Mouse (Mus musculus) bone marrow, adult 2 months (tissue): Measurements from ENCODE around the gene Vars.
"Not testable (repeated sequence)": the region's sequence is repeated elsewhere in the genome, so short reads cannot be mapped to it uniquely, and the experiment has no call there.

Experiments
- CTCF ChIP-seq: fragments of 200-500 bp; IDR thresholded peaks from 2 replicates; pipeline ENCODE4 v1.5.1; 2011; ENCODE audit warnings: low read length, control low read depth; ENCODE audit not compliant: control insufficient read depth, insufficient read depth
- POLR2A ChIP-seq: fragments of 200-500 bp; IDR thresholded peaks from 2 replicates; pipeline ENCODE4 v1.6.1; 2011; ENCODE audit warnings: low read depth, mild to moderate bottlenecking, control low read depth, low read length, borderline replicate concordance; ENCODE audit not compliant: control insufficient read depth

- TF ChIP-seq CTCF, POLR2A: not testable (repeated sequence)
Measured at GRCm38 (mm10) chr17:34995927-34996326, 4.9 kb upstream of the Vars start.
